Mouse (Mus musculus) liver, embryonic 14.5 days (tissue): ENCODE results near the gene Mvp.

Experiments used
- CTCF ChIP-seq: IDR thresholded peaks from 2 replicates; pipeline ENCODE4 v1.5.1; 2016; ENCODE audit warnings: antibody characterized with exemption, low read depth, control low read depth
- EP300 ChIP-seq: IDR thresholded peaks from 2 replicates; pipeline ENCODE4 v1.6.1; 2016; ENCODE audit warnings: antibody characterized with exemption, low read depth

DNA sequence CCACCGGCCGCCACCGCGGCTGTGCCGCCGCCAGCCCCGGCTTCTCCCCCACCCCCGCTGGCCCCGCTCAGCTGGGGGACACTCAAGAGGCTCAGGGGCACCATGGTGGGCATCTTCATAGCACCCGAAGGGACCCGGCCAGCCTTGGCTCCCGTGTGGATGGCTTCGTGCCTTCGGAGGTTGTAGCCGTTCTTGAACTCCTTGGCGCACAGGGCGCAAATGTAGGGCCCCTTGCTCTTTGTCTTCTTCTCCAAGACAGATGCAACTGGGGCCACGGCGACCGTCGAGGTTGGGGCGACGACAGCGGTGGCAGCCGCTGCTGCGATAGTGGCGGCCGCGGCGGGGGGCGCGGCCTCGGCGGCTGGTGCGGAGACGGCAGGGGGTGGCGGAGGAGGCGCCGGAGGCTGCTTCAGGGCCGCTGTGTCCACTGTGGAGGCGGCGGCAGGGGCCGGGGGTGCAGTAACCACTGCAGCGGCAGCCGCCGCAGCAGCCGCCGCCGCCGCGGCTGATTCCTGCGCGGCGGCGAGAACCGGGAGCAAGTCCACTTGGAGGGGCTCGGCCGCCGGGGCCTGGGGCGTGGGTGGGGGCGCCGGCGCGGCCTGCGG lies 11.2 kb upstream of the Mvp start:
- no peak for TF ChIP-seq CTCF
- no peak for TF ChIP-seq EP300
